ENCODE assay signal across 10 mouse cellular contexts in genomic region chrX:11666517-11666916, GRCm38 (mm10).
DNase-seq lines count a peak whose midpoint lies in the region; ATAC-seq and TF ChIP-seq lines count a peak whose summit lies in the region.
"Had no signal": no experiment of that assay in that cellular context is flagged by ENCODE, and none has a peak within 500 bp of the region (broad histone marks: within the 10 kb centered on the region; RNA-seq: fewer than 3 reads in every experiment).

No protein-coding gene starts in this region.

- ATAC-seq in heart, embryonic 13.5 days (ENCODE audit: extremely low read depth, insufficient number of reproducible peaks, low FRiP score, low TSS enrichment) = no peak
- no peak for ATAC-seq in midbrain, postnatal 0 days (ENCODE audit: low FRiP score)
- ATAC-seq in midbrain, embryonic 15.5 days (replicated peaks) = no peak
- peak; percentile 31; the same call in 1 of the 2 replicates for ATAC-seq in intestine, embryonic 16.5 days
- 0 out of 2 replicates have a peak, but pooled peaks have one; percentile 35 for ATAC-seq in stomach, embryonic 16.5 days (ENCODE audit: insufficient read depth, low FRiP score)
- no peak for ATAC-seq in activated CD4-positive, CD25-positive, alpha-beta regulatory T cell, adult 4 months

- 21% methylated on average over 7 of the region's 15 CpGs for WGBS in heart, embryonic 13.5 days
- 43% methylated on average over 4 of the region's 15 CpGs for WGBS in midbrain, postnatal 0 days
- 24% methylated on average over 6 of the region's 15 CpGs for WGBS in midbrain, embryonic 15.5 days
- WGBS in intestine, embryonic 16.5 days = 16% methylated on average over 6 of the region's 15 CpGs
- 16% methylated on average over 11 of the region's 15 CpGs for WGBS in stomach, embryonic 16.5 days

- H3K9ac ChIP-seq in heart, embryonic 13.5 days = no peak overlapping the region
- no peak overlapping the region for H3K9ac ChIP-seq in midbrain, postnatal 0 days (replicated peaks; ENCODE audit: low read length, poor library complexity, severe bottlenecking)
- H3K9ac ChIP-seq in midbrain, embryonic 15.5 days = no peak overlapping the region
- no peak overlapping the region for H3K9ac ChIP-seq in intestine, embryonic 16.5 days (ENCODE audit: low read depth, low read length)
- H3K9ac ChIP-seq in stomach, embryonic 16.5 days (ENCODE audit: low read length) = no peak overlapping the region
- H3K9ac ChIP-seq: embryonic facial prominence, embryonic 13.5 days; hindbrain, embryonic 13.5 days had no signal

- no peaks in the 10 kb centered on the region for H3K9me3 ChIP-seq in heart, embryonic 13.5 days
- H3K9me3 ChIP-seq in midbrain, postnatal 0 days (ENCODE audit: low read length) = no peaks in the 10 kb centered on the region
- H3K9me3 ChIP-seq in midbrain, embryonic 15.5 days = no peaks in the 10 kb centered on the region
- H3K9me3 ChIP-seq in intestine, embryonic 16.5 days (ENCODE audit: control insufficient read depth, low read length) = no peaks in the 10 kb centered on the region
- H3K9me3 ChIP-seq in stomach, embryonic 16.5 days (replicated peaks; ENCODE audit: control insufficient read depth, low read length) = no peaks in the 10 kb centered on the region
- H3K9me3 ChIP-seq: embryonic facial prominence, embryonic 13.5 days; hindbrain, embryonic 13.5 days had no signal

- H3K36me3 ChIP-seq in heart, embryonic 13.5 days = no peaks in the 10 kb centered on the region
- H3K36me3 ChIP-seq in midbrain, postnatal 0 days (ENCODE audit: insufficient read depth, low read length) = no peaks in the 10 kb centered on the region
- H3K36me3 ChIP-seq in midbrain, embryonic 15.5 days (replicated peaks) = no peaks in the 10 kb centered on the region
- H3K36me3 ChIP-seq in intestine, embryonic 16.5 days (ENCODE audit: control insufficient read depth, insufficient read depth, low read length) = no peaks in the 10 kb centered on the region
- no peaks in the 10 kb centered on the region for H3K36me3 ChIP-seq in stomach, embryonic 16.5 days (ENCODE audit: control insufficient read depth, insufficient read depth, low read length)
- H3K36me3 ChIP-seq: embryonic facial prominence, embryonic 13.5 days; hindbrain, embryonic 13.5 days had no signal

- TF ChIP-seq CTCF in midbrain, postnatal 0 days (IDR thresholded peaks at IDR 0.05) = no peak

- H3K4me3 ChIP-seq in heart, embryonic 13.5 days = no peak overlapping the region
- no peak overlapping the region for H3K4me3 ChIP-seq in midbrain, postnatal 0 days (ENCODE audit: low read depth, low read length)
- H3K4me3 ChIP-seq in midbrain, embryonic 15.5 days = no peak overlapping the region
- no peak overlapping the region for H3K4me3 ChIP-seq in intestine, embryonic 16.5 days (ENCODE audit: low read length)
- no peak overlapping the region for H3K4me3 ChIP-seq in stomach, embryonic 16.5 days (replicated peaks; ENCODE audit: low read length)
- H3K4me3 ChIP-seq: embryonic facial prominence, embryonic 13.5 days; hindbrain, embryonic 13.5 days had no signal

- peaks cover 36% of the 10 kb centered on the region for H3K27me3 ChIP-seq in heart, embryonic 13.5 days (replicated peaks)
- no peaks in the 10 kb centered on the region for H3K27me3 ChIP-seq in midbrain, postnatal 0 days (ENCODE audit: insufficient read depth, low read length)
- peaks cover under 1% of the 10 kb centered on the region; the same call in 1 of the 2 replicates for H3K27me3 ChIP-seq in midbrain, embryonic 15.5 days (replicated peaks)
- H3K27me3 ChIP-seq in intestine, embryonic 16.5 days (replicated peaks; ENCODE audit: control insufficient read depth, insufficient read depth, low read length) = 0 out of 2 replicates have a peak, but pooled peaks cover 10% of the 10 kb centered on the region
- H3K27me3 ChIP-seq in stomach, embryonic 16.5 days (ENCODE audit: control insufficient read depth, insufficient read depth, low read length) = peaks cover 14% of the 10 kb centered on the region; the same call in 1 of the 2 replicates

- peak overlapping the region; percentile 18; the same call in 1 of the 2 replicates for H3K4me2 ChIP-seq in heart, embryonic 13.5 days
- H3K4me2 ChIP-seq in midbrain, postnatal 0 days (ENCODE audit: low read depth, low read length, poor library complexity, severe bottlenecking) = no peak overlapping the region
- no peak overlapping the region for H3K4me2 ChIP-seq in midbrain, embryonic 15.5 days
- H3K4me2 ChIP-seq in intestine, embryonic 16.5 days (ENCODE audit: low read depth, low read length) = no peak overlapping the region
- no peak overlapping the region for H3K4me2 ChIP-seq in stomach, embryonic 16.5 days (ENCODE audit: low read depth, low read length)
- H3K4me2 ChIP-seq: embryonic facial prominence, embryonic 13.5 days; hindbrain, embryonic 13.5 days had no signal

- no peak for DNase-seq in heart, adult 9 months (ENCODE audit: low spot score in 2 of 2)
- peak; percentile 22 for DNase-seq in midbrain, postnatal 0 days (ENCODE audit: low spot score)
- no peak for DNase-seq in layer of hippocampus, postnatal 10 days (ENCODE audit: low spot score in 2 of 2)

- H3K4me1 ChIP-seq in heart, embryonic 13.5 days = peaks cover 34% of the 10 kb centered on the region
- H3K4me1 ChIP-seq in midbrain, postnatal 0 days (ENCODE audit: insufficient read depth, low read length) = no peaks in the 10 kb centered on the region
- H3K4me1 ChIP-seq in midbrain, embryonic 15.5 days = peaks cover 11% of the 10 kb centered on the region
- H3K4me1 ChIP-seq in intestine, embryonic 16.5 days (ENCODE audit: control insufficient read depth, insufficient read depth, low read length) = peaks cover 5% of the 10 kb centered on the region
- H3K4me1 ChIP-seq in stomach, embryonic 16.5 days (ENCODE audit: control insufficient read depth, insufficient read depth, low read length) = peaks cover 3% of the 10 kb centered on the region

- H3K27ac ChIP-seq in heart, embryonic 13.5 days (replicated peaks) = no peak overlapping the region
- H3K27ac ChIP-seq in midbrain, postnatal 0 days (ENCODE audit: low read depth, low read length) = no peak overlapping the region
- no peak overlapping the region for H3K27ac ChIP-seq in midbrain, embryonic 15.5 days
- no peak overlapping the region; the same call in 1 of the 2 replicates for H3K27ac ChIP-seq in intestine, embryonic 16.5 days (ENCODE audit: low read length)
- no peak overlapping the region for H3K27ac ChIP-seq in stomach, embryonic 16.5 days (ENCODE audit: low read length)
- H3K27ac ChIP-seq: embryonic facial prominence, embryonic 13.5 days; hindbrain, embryonic 13.5 days had no signal

Comparison
In these comparisons a context has a peak if more than half of its experiments do, and no peak if none do; other contexts are left out.
1. ATAC-seq: peak in intestine, embryonic 16.5 days (single experiment) and stomach, embryonic 16.5 days (single experiment); none in heart, embryonic 13.5 days (single experiment), midbrain, postnatal 0 days (single experiment), midbrain, embryonic 15.5 days (single experiment) and activated CD4-positive, CD25-positive, alpha-beta regulatory T cell, adult 4 months (single experiment).